Mouse (Mus musculus) lung, postnatal 0 days (tissue): Measurements from ENCODE around the gene Dnmbp.

ENCODE experiments used
- CTCF ChIP-seq: IDR thresholded peaks from 2 replicates; pipeline ENCODE4 v1.5.1; 2016; ENCODE audit warnings: antibody characterized with exemption, mild to moderate bottlenecking
- EP300 ChIP-seq: IDR thresholded peaks from 2 replicates; pipeline ENCODE4 v1.6.1; 2016; ENCODE audit warnings: antibody characterized with exemption, mild to moderate bottlenecking, control low read depth

DNA sequence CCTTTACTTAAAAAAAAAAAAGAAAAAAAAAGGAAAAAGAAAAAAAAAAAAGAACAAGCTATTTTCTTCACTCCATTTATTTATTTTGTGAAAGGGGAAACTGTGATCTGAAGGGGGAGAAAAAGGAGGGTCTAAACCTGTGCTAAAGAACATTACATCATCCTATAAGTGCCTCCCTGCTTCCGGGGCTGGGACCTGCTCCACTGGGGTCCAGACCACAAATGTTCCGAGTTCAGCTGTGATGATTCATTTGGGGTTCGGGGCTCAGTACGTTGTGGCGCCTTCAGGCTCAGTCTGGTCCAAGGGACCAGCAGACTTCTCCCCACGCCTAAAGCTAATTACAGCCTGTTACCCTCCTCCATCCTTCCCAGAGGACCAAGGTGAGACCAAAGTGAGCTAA, 9.1 kb downstream of the Dnmbp start:
- TF ChIP-seq CTCF: no peak
- TF ChIP-seq EP300: no peak
